10 mouse cellular contexts compared by ENCODE assay signal in the genomic region with DNA sequence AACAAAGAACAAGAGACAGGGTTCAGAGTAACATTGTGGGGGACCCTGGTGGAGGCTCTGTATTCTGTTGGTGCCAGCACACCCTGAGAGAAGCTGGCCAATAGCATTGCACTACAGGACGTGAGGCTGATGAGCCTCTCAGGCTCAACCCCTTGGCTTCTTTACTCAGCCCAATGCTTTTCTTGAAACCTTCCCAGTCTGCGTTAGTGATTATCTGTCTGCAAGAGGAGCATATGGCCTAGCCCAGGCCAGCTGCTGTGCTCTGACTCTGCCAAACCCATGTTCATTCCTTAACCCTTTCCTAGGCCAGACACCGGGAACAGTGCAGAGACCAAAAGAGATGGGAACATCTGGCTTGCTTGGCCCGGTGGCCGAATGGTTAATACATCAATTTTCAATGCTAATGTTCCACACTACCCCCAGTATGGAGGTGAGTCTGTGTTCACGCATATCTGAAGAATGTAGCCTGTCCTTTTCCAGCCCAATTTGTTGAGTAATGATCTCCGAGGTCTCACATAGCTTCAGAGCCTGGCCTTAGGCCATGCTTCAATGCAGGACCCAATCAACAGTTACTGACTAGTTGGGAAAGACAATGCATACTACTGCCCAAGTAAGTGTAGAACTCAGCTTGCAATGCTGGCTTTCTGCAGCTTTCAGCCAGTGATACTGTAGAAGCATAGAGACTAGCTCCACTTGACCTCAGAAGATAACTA.
A peak's percentile ranks its signal among the peaks of the same experiment; 100 is the strongest.
DNase-seq lines count a peak whose midpoint lies in the region; ATAC-seq lines count a peak whose summit lies in the region.
"Had no signal": no experiment of that assay in that cellular context is flagged by ENCODE, and none has a peak within 500 bp of the region (broad histone marks: within the 10 kb centered on the region; RNA-seq: fewer than 3 reads in every experiment).

No protein-coding gene starts in this region.

- H3K4me1 ChIP-seq in embryonic facial prominence, embryonic 13.5 days, result no peaks in the 10 kb centered on the region
- peaks cover 8% of the 10 kb centered on the region for H3K4me1 ChIP-seq in forebrain, embryonic 16.5 days (replicated peaks; ENCODE audit: control insufficient read depth, insufficient read depth, low read length)
- H3K4me1 ChIP-seq in midbrain, embryonic 11.5 days (ENCODE audit: control insufficient read depth, insufficient read depth, low read length), result no peaks in the 10 kb centered on the region

- no peaks in the 10 kb centered on the region for H3K27me3 ChIP-seq in embryonic facial prominence, embryonic 13.5 days
- no peaks in the 10 kb centered on the region for H3K27me3 ChIP-seq in forebrain, embryonic 16.5 days (replicated peaks; ENCODE audit: control insufficient read depth, insufficient read depth, low read length)
- no peaks in the 10 kb centered on the region for H3K27me3 ChIP-seq in midbrain, embryonic 11.5 days (ENCODE audit: control insufficient read depth, insufficient read depth, low read length)

- H3K27ac ChIP-seq in embryonic facial prominence, embryonic 13.5 days, result no peak overlapping the region
- H3K27ac ChIP-seq in forebrain, embryonic 16.5 days (ENCODE audit: low read length), result peak overlapping the region; percentile 73
- no peak overlapping the region for H3K27ac ChIP-seq in midbrain, embryonic 11.5 days (ENCODE audit: low read depth, low read length)

- no peaks in the 10 kb centered on the region for H3K36me3 ChIP-seq in embryonic facial prominence, embryonic 13.5 days
- H3K36me3 ChIP-seq in forebrain, embryonic 16.5 days (ENCODE audit: control insufficient read depth, insufficient read depth), result no peaks in the 10 kb centered on the region
- no peaks in the 10 kb centered on the region for H3K36me3 ChIP-seq in midbrain, embryonic 11.5 days (ENCODE audit: control insufficient read depth, insufficient read depth, low read length)
- H3K36me3 ChIP-seq: G1E had no signal

- peak; percentile 11 to 28 for DNase-seq in heart, postnatal 14 days
- no peak for DNase-seq in heart, postnatal 36 days
- DNase-seq in midbrain, embryonic 11.5 days (ENCODE audit: low spot score, missing footprints), result no peak
- DNase-seq in gastrocnemius, postnatal 14 days, result no peak
- no peak for DNase-seq in thymus, postnatal 10 days (ENCODE audit: low spot score in 2 of 2)
- DNase-seq: gastrocnemius, postnatal 25 days had no signal

- no peaks in the 10 kb centered on the region for H3K9me3 ChIP-seq in embryonic facial prominence, embryonic 13.5 days
- H3K9me3 ChIP-seq in forebrain, embryonic 16.5 days (ENCODE audit: control insufficient read depth, low read length), result no peaks in the 10 kb centered on the region; the same call in 1 of the 2 replicates
- H3K9me3 ChIP-seq in midbrain, embryonic 11.5 days (ENCODE audit: control insufficient read depth, low read length), result no peaks in the 10 kb centered on the region

- H3K4me2 ChIP-seq in embryonic facial prominence, embryonic 13.5 days, result no peak overlapping the region
- no peak overlapping the region for H3K4me2 ChIP-seq in forebrain, embryonic 16.5 days (ENCODE audit: low read length)
- H3K4me2 ChIP-seq in midbrain, embryonic 11.5 days, result no peak overlapping the region

- intact Hi-C loops in heart, postnatal 14 days (cut with DNase I), result no loop called here
- intact Hi-C loops in heart, postnatal 36 days (cut with DNase I), result no loop called here
- intact Hi-C loops in gastrocnemius, postnatal 14 days (cut with DNase I; ENCODE audit: low total_unique reads), result no loop called here

- WGBS in embryonic facial prominence, embryonic 13.5 days, result 60% methylated on average over 7 of the region's 7 CpGs
- WGBS in forebrain, embryonic 16.5 days, result 56% methylated on average over 7 of the region's 7 CpGs
- 77% methylated on average over 7 of the region's 7 CpGs for WGBS in midbrain, embryonic 11.5 days

- no peak overlapping the region for H3K9ac ChIP-seq in embryonic facial prominence, embryonic 13.5 days
- H3K9ac ChIP-seq in forebrain, embryonic 16.5 days (replicated peaks; ENCODE audit: low read depth, low read length), result no peak overlapping the region
- H3K9ac ChIP-seq in midbrain, embryonic 11.5 days (ENCODE audit: low read length), result no peak overlapping the region

- no peak overlapping the region for H3K4me3 ChIP-seq in embryonic facial prominence, embryonic 13.5 days
- H3K4me3 ChIP-seq in forebrain, embryonic 16.5 days (replicated peaks; ENCODE audit: low read length), result no peak overlapping the region
- H3K4me3 ChIP-seq in midbrain, embryonic 11.5 days (ENCODE audit: low read depth, low read length), result no peak overlapping the region

- ATAC-seq in embryonic facial prominence, embryonic 13.5 days (ENCODE audit: insufficient number of reproducible peaks, insufficient read depth, low FRiP score, low TSS enrichment, low read depth), result peak; percentile 32; the same call in 1 of the 2 replicates
- ATAC-seq in forebrain, embryonic 16.5 days, result peak; percentile 94
- peak; percentile 55 for ATAC-seq in midbrain, embryonic 11.5 days (ENCODE audit: low FRiP score)
- no peak for ATAC-seq in monocyte, adult 5-6 weeks (replicated peaks; ENCODE audit: insufficient number of reproducible peaks, low FRiP score, low TSS enrichment, poor library complexity, severe bottlenecking)

Comparison
In these comparisons a context has a peak if more than half of its experiments do, and no peak if none do; other contexts are left out.
1. DNase-seq: peak in heart, postnatal 14 days (2 of 2); none in heart, postnatal 36 days (0 of 2), midbrain, embryonic 11.5 days (single experiment), gastrocnemius, postnatal 14 days (single experiment) and thymus, postnatal 10 days (0 of 2).